Comparison of ENCODE assay signal across 22 mouse cellular contexts in genomic region chr6:4658861-4659260, GRCm38 (mm10). TPM values are rescaled to one million over a fixed set of nuclear protein-coding genes. Genes with fewer than 3 reads are reported as not detected.
A peak's percentile ranks its signal among the peaks of the same experiment; 100 is the strongest.
DNase-seq lines count a peak whose midpoint lies in the region; ATAC-seq and TF ChIP-seq lines count a peak whose summit lies in the region.
"Had no signal": no experiment of that assay in that cellular context is flagged by ENCODE, and none has a peak within 500 bp of the region (broad histone marks: within the 10 kb centered on the region; RNA-seq: fewer than 3 reads in every experiment).

No protein-coding gene starts in this region.

- peaks cover 11% of the 10 kb centered on the region for H3K4me1 ChIP-seq in E14TG2a.4 (replicated peaks; ENCODE audit: low read depth, low read length)
- H3K4me1 ChIP-seq in forebrain, embryonic 11.5 days (replicated peaks; ENCODE audit: control insufficient read depth, insufficient read depth, low read length) = no peaks in the 10 kb centered on the region
- H3K4me1 ChIP-seq: embryonic facial prominence, embryonic 10.5 days; embryonic facial prominence, embryonic 12.5 days had no signal

- no peaks in the 10 kb centered on the region for H3K36me3 ChIP-seq in E14TG2a.4 (ENCODE audit: insufficient read depth, low read length)
- H3K36me3 ChIP-seq in forebrain, embryonic 11.5 days (ENCODE audit: control insufficient read depth, insufficient read depth, low read length) = no peaks in the 10 kb centered on the region
- H3K36me3 ChIP-seq: embryonic facial prominence, embryonic 10.5 days; embryonic facial prominence, embryonic 12.5 days; forebrain, embryonic 12.5 days had no signal

- DNase-seq in heart, adult 11 months = peak; percentile 25
- no peak for DNase-seq in heart, adult 18-20 months
- DNase-seq in ES-CJ7 (ENCODE audit: low read depth, low spot score) (peak; percentile 64), R1 (ENCODE audit: low read depth, low spot score) (peak; percentile 76)
- no peak for DNase-seq in forebrain, embryonic 11.5 days (ENCODE audit: low spot score)
- DNase-seq: adrenal gland, adult 2 months; adrenal gland, postnatal 10 days; adrenal gland, postnatal 25 days; B cell, adult 2 months; cerebellum, adult 11 months; cerebellum, adult 18-20 months; cerebellum, adult 8-10 months; cerebellum, adult 9-11 months; cerebellum, postnatal 25 days had no signal

- no peak for ATAC-seq in CD4-positive, CD25-positive, alpha-beta regulatory T cell, adult 4 months
- no peak for ATAC-seq in forebrain, embryonic 11.5 days (replicated peaks; ENCODE audit: low FRiP score)
- no peak for ATAC-seq in inflammation-experienced regulatory T-cells, adult 6 months
- ATAC-seq: forebrain, embryonic 14.5 days; forebrain, embryonic 16.5 days had no signal

- TF ChIP-seq CTCF in E14TG2a.4 (conservative IDR thresholded peaks at IDR 0.05; ENCODE audit: low read length) = no peak

- peak overlapping the region; percentile 37 for H3K4me3 ChIP-seq in E14TG2a.4 (replicated peaks; ENCODE audit: low read length)
- H3K4me3 ChIP-seq in forebrain, embryonic 11.5 days (ENCODE audit: low read depth, low read length) = no peak overlapping the region
- H3K4me3 ChIP-seq: embryonic facial prominence, embryonic 10.5 days; embryonic facial prominence, embryonic 12.5 days; forebrain, embryonic 12.5 days had no signal

- 91% methylated on average over 13 of the region's 13 CpGs for WGBS in forebrain, embryonic 11.5 days

- H3K27ac ChIP-seq in forebrain, embryonic 11.5 days (ENCODE audit: low read depth, low read length) = no peak overlapping the region
- H3K27ac ChIP-seq: embryonic facial prominence, embryonic 10.5 days; embryonic facial prominence, embryonic 12.5 days; forebrain, embryonic 12.5 days had no signal

- no peak overlapping the region for H3K9ac ChIP-seq in forebrain, embryonic 11.5 days (ENCODE audit: low read length)
- H3K9ac ChIP-seq: embryonic facial prominence, embryonic 12.5 days; forebrain, embryonic 12.5 days had no signal

- peaks cover 45% of the 10 kb centered on the region for H3K27me3 ChIP-seq in E14TG2a.4 (ENCODE audit: insufficient read depth, low read length)
- no peaks in the 10 kb centered on the region for H3K27me3 ChIP-seq in forebrain, embryonic 11.5 days (ENCODE audit: control insufficient read depth, insufficient read depth, low read length)
- H3K27me3 ChIP-seq: embryonic facial prominence, embryonic 12.5 days; forebrain, embryonic 12.5 days had no signal

- no peak overlapping the region for H3K4me2 ChIP-seq in forebrain, embryonic 11.5 days (ENCODE audit: low read depth, low read length, severe bottlenecking)
- H3K4me2 ChIP-seq: embryonic facial prominence, embryonic 12.5 days; forebrain, embryonic 12.5 days had no signal

- no peaks in the 10 kb centered on the region for H3K9me3 ChIP-seq in E14TG2a.4 (ENCODE audit: low read length)
- no peaks in the 10 kb centered on the region for H3K9me3 ChIP-seq in forebrain, embryonic 11.5 days (ENCODE audit: control insufficient read depth, low read length)
- H3K9me3 ChIP-seq: embryonic facial prominence, embryonic 10.5 days; embryonic facial prominence, embryonic 12.5 days; forebrain, embryonic 12.5 days had no signal

RNA-seq across cellular contexts. Expression of gene Casd1, which starts 58.2 kb away (rescaled TPM):
- total RNA-seq in heart, adult 18-20 months (2021) = 10 to 100 TPM; 21.7 to 22.5 TPM
- 10 to 100 TPM; 10.1 to 12.2 TPM for polyA plus RNA-seq in CD4-positive, CD25-positive, alpha-beta regulatory T cell, adult 4 months (2017; shearing (Covaris generic))
- 42.1 TPM in 2 replicates for polyA plus RNA-seq in forebrain, embryonic 11.5 days (2014; fragmentation: Nextera tagmentation; extraction: Ambion mirVana)
- polyA plus RNA-seq in inflammation-experienced regulatory T-cells, adult 6 months (2017; shearing (Covaris generic)) = 10 to 100 TPM in 2 of 3 experiments, 1 to 10 TPM in 1; 5.5 to 10.5 (median 10.3) TPM

Comparison
In these comparisons a context has a peak if more than half of its experiments do, and no peak if none do; other contexts are left out.
1. DNase-seq: peak in heart, adult 11 months (single experiment), ES-CJ7 (single experiment) and R1 (single experiment); none in heart, adult 18-20 months (0 of 2) and forebrain, embryonic 11.5 days (single experiment).